ENCODE assay signal across 9 mouse cellular contexts in genomic region chr10:94574451-94575333, GRCm38 (mm10).
DNase-seq lines count a peak whose midpoint lies in the region; ATAC-seq lines count a peak whose summit lies in the region.
"Had no signal": no experiment of that assay in that cellular context is flagged by ENCODE, and none has a peak within 500 bp of the region (broad histone marks: within the 10 kb centered on the region; RNA-seq: fewer than 3 reads in every experiment).

No protein-coding gene starts in this region.

- H3K27me3 ChIP-seq in kidney, embryonic 15.5 days, result 0 out of 2 replicates have a peak, but pooled peaks cover 4% of the 10 kb centered on the region
- H3K27me3 ChIP-seq in embryonic facial prominence, embryonic 11.5 days (ENCODE audit: control insufficient read depth, insufficient read depth, low read length), result no peaks in the 10 kb centered on the region
- H3K27me3 ChIP-seq in forebrain, embryonic 11.5 days (ENCODE audit: control insufficient read depth, insufficient read depth, low read length), result no peaks in the 10 kb centered on the region
- H3K27me3 ChIP-seq: hindbrain, embryonic 13.5 days had no signal

- peaks cover 11% of the 10 kb centered on the region; the same call in 1 of the 2 replicates for H3K4me1 ChIP-seq in kidney, embryonic 15.5 days
- H3K4me1 ChIP-seq in embryonic facial prominence, embryonic 11.5 days (ENCODE audit: control insufficient read depth, insufficient read depth, low read length), result no peaks in the 10 kb centered on the region
- H3K4me1 ChIP-seq in forebrain, embryonic 11.5 days (replicated peaks; ENCODE audit: control insufficient read depth, insufficient read depth, low read length), result no peaks in the 10 kb centered on the region

- H3K9me3 ChIP-seq in kidney, embryonic 15.5 days (replicated peaks), result no peaks in the 10 kb centered on the region
- H3K9me3 ChIP-seq in embryonic facial prominence, embryonic 11.5 days (replicated peaks; ENCODE audit: control insufficient read depth, low read length), result no peaks in the 10 kb centered on the region
- H3K9me3 ChIP-seq in forebrain, embryonic 11.5 days (ENCODE audit: control insufficient read depth, low read length), result no peaks in the 10 kb centered on the region
- H3K9me3 ChIP-seq: hindbrain, embryonic 13.5 days had no signal

- no peak overlapping the region for H3K4me2 ChIP-seq in kidney, embryonic 15.5 days
- H3K4me2 ChIP-seq in embryonic facial prominence, embryonic 11.5 days (ENCODE audit: low read depth, low read length), result no peak overlapping the region
- no peak overlapping the region for H3K4me2 ChIP-seq in forebrain, embryonic 11.5 days (ENCODE audit: low read depth, low read length, severe bottlenecking)
- H3K4me2 ChIP-seq: hindbrain, embryonic 13.5 days had no signal

- DNase-seq in kidney, adult 18-20 months, result peak; percentile 51
- DNase-seq in embryonic facial prominence, embryonic 11.5 days (ENCODE audit: low spot score), result no peak
- DNase-seq in heart, postnatal 4 days, result peak; percentile 57
- peak; percentile 76 for DNase-seq in lung, postnatal 14 days
- DNase-seq in forebrain, embryonic 11.5 days (ENCODE audit: low spot score), result no peak
- DNase-seq in embryo, embryonic 10 days (ENCODE audit: low spot score), result no peak

- no peak; the same call in 1 of the 2 replicates for ATAC-seq in kidney, embryonic 15.5 days (replicated peaks; ENCODE audit: low FRiP score)
- 0 out of 2 replicates have a peak, but pooled peaks have one; percentile 31 for ATAC-seq in embryonic facial prominence, embryonic 11.5 days (replicated peaks; ENCODE audit: insufficient number of reproducible peaks, low FRiP score, low TSS enrichment, low read depth)
- ATAC-seq in forebrain, embryonic 11.5 days (replicated peaks; ENCODE audit: low FRiP score), result no peak
- ATAC-seq in CD4-positive, CD25-positive, alpha-beta regulatory T cell, adult 4 months, result no peak

- no peaks in the 10 kb centered on the region for H3K36me3 ChIP-seq in kidney, embryonic 15.5 days
- H3K36me3 ChIP-seq in embryonic facial prominence, embryonic 11.5 days (replicated peaks; ENCODE audit: control insufficient read depth, insufficient read depth, low read depth, low read length), result no peaks in the 10 kb centered on the region
- H3K36me3 ChIP-seq in forebrain, embryonic 11.5 days (ENCODE audit: control insufficient read depth, insufficient read depth, low read length), result no peaks in the 10 kb centered on the region

- H3K9ac ChIP-seq in kidney, embryonic 15.5 days, result no peak overlapping the region
- H3K9ac ChIP-seq in embryonic facial prominence, embryonic 11.5 days (replicated peaks; ENCODE audit: low read length), result no peak overlapping the region
- H3K9ac ChIP-seq in forebrain, embryonic 11.5 days (ENCODE audit: low read length), result no peak overlapping the region
- H3K9ac ChIP-seq: hindbrain, embryonic 13.5 days had no signal

- H3K4me3 ChIP-seq in kidney, embryonic 15.5 days (replicated peaks), result no peak overlapping the region
- no peak overlapping the region for H3K4me3 ChIP-seq in embryonic facial prominence, embryonic 11.5 days (ENCODE audit: low read depth, low read length)
- no peak overlapping the region for H3K4me3 ChIP-seq in forebrain, embryonic 11.5 days (ENCODE audit: low read depth, low read length)
- H3K4me3 ChIP-seq: hindbrain, embryonic 13.5 days had no signal

- H3K27ac ChIP-seq in kidney, embryonic 15.5 days, result no peak overlapping the region
- no peak overlapping the region for H3K27ac ChIP-seq in embryonic facial prominence, embryonic 11.5 days (replicated peaks; ENCODE audit: low read depth, low read length)
- no peak overlapping the region for H3K27ac ChIP-seq in forebrain, embryonic 11.5 days (ENCODE audit: low read depth, low read length)
- H3K27ac ChIP-seq: hindbrain, embryonic 13.5 days had no signal

- WGBS in kidney, embryonic 15.5 days, result 84% methylated on average over 13 of the region's 13 CpGs
- 73% methylated on average over 13 of the region's 13 CpGs for WGBS in embryonic facial prominence, embryonic 11.5 days
- WGBS in forebrain, embryonic 11.5 days, result 84% methylated on average over 13 of the region's 13 CpGs

Comparison
In these comparisons a context has a peak if more than half of its experiments do, and no peak if none do; other contexts are left out.
1. DNase-seq: peak in kidney, adult 18-20 months (single experiment), heart, postnatal 4 days (single experiment) and lung, postnatal 14 days (single experiment); none in embryonic facial prominence, embryonic 11.5 days (single experiment), forebrain, embryonic 11.5 days (single experiment) and embryo, embryonic 10 days (single experiment).